Mouse (Mus musculus) lung, embryonic 16.5 days (tissue): ENCODE data around the gene Dlx2. TPM values are rescaled to one million over a fixed set of nuclear protein-coding genes. Genes with fewer than 3 reads are reported as not detected.

Source experiments
- ATAC-seq: fragments of 200-750 bp; cut with Nextera tagmentation; 2 replicates; pipeline ENCODE4 v1.8.0; 2017; ENCODE audit warnings: low read depth, mild to moderate bottlenecking, moderate library complexity
- H3K27ac ChIP-seq: fragments of 300-500 bp; sonication (generic); 2 replicates; pipeline ENCODE4 v1.5.1; 2014; ENCODE audit warnings: mild to moderate bottlenecking, control low read depth, low read length
- H3K27me3 ChIP-seq: fragments of 300-500 bp; sonication (generic); 2 replicates; pipeline ENCODE4 v1.6.1; 2014; ENCODE audit warnings: low read depth, low read length, mixed read lengths; ENCODE audit not compliant: control insufficient read depth, insufficient read depth
- H3K36me3 ChIP-seq: fragments of 300-500 bp; sonication (generic); 2 replicates; pipeline ENCODE4 v1.6.1; 2014; ENCODE audit warnings: low read length; ENCODE audit not compliant: control insufficient read depth, insufficient read depth
- H3K4me1 ChIP-seq: fragments of 300-500 bp; sonication (generic); replicated peaks from 2 replicates; pipeline ENCODE4 v1.6.1; 2014; ENCODE audit warnings: low read length, mixed read lengths; ENCODE audit not compliant: control insufficient read depth, insufficient read depth
- H3K4me2 ChIP-seq: fragments of 300-500 bp; sonication (generic); 2 replicates; pipeline ENCODE4 v1.6.1; 2014; ENCODE audit warnings: low read depth, low read length, control low read depth
- H3K4me3 ChIP-seq: fragments of 300-500 bp; sonication (generic); 2 replicates; pipeline ENCODE4 v1.5.1; 2014; ENCODE audit warnings: mild to moderate bottlenecking, low read length, control low read depth
- H3K9ac ChIP-seq: fragments of 300-500 bp; sonication (generic); 2 replicates; pipeline ENCODE4 v1.6.1; 2014; ENCODE audit warnings: low read length, control low read depth
- H3K9me3 ChIP-seq: fragments of 300-500 bp; sonication (generic); 2 replicates; pipeline ENCODE4 v1.6.1; 2016; ENCODE audit warnings: low read length; ENCODE audit not compliant: control insufficient read depth
- WGBS: fragments of 180-500 bp; shearing (Covaris S2); extraction: QIAGEN DNeasy Blood & Tissue Kit; methylation state at CpG from one replicate; pipeline ENCODE4 v1.1.7; 2014; 5-methylcytosine and 5-hydroxymethylcytosine counted together
- polyA plus RNA-seq: library from polyadenylated mRNA; unstranded; fragments of >200 nt; fragmentation: Nextera tagmentation; extraction: Ambion mirVana; gene quantifications from 2 replicates; pipeline ENCODE4 v1.2.1, GENCODE M21; 2015

Gene Dlx2
- polyA plus RNA-seq, 1 experiment from 2014 or later: 0.08 TPM

DNA sequence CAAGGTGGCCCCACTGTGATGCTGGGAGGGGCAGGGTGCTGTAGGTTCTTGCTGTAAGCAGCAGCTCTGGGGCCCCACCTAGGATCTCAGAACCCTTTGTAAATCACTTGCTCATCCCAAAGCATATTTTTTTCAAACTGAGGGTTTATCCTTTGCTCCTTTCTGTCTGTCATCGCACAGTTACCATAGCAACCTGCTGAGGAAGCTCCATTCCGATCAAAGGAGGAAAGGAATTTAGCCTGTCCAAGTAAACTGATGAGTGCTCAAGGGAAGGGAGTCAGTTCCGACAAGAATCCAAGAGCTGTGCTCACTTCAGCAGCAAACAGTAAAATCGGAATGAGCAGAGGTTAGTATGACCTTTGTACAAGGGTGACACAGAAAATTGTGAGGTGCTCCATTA is 51.6 kb downstream of the Dlx2 start:
- no peak overlapping the region for H3K9ac ChIP-seq
- H3K4me1 ChIP-seq: no peaks in the 10 kb centered on the region
- no peaks in the 10 kb centered on the region for H3K27me3 ChIP-seq
- WGBS: 12% methylated on average over 4 of the region's 4 CpGs
- H3K4me2 ChIP-seq: no peak overlapping the region
- H3K27ac ChIP-seq: no peak overlapping the region
- no peak overlapping the region for H3K4me3 ChIP-seq
- no peaks in the 10 kb centered on the region for H3K9me3 ChIP-seq
- no peaks in the 10 kb centered on the region for H3K36me3 ChIP-seq
- ATAC-seq: no peak

DNA sequence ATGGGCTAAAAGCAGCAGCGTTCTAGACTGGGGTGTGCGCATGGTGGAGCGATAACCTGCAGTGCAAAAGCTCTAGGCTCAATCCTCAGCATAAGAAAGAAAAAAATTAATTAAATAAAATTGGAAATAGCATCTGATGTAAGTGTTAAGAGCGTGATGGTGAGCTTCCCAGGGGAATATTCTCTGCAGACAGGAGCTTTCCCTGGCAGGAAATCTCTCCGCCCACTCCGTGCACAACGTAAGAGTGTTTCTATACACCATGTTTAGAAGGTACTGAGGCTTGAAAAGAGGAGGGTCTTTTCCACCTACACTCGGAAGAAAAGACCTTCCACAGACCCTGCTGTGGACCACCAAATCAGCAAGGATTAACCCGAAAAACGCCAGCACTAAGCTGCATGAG is 52.1 kb downstream of the Dlx2 start:
- Histone ChIP-seq H3K9ac (no peak overlapping the region), H3K9me3 (no peaks in the 10 kb centered on the region), H3K27me3 (no peaks in the 10 kb centered on the region), H3K4me1 (no peaks in the 10 kb centered on the region), H3K36me3 (no peaks in the 10 kb centered on the region), H3K4me3 (no peak overlapping the region), H3K4me2 (no peak overlapping the region), H3K27ac (no peak overlapping the region)
- 58% methylated on average over 10 of the region's 10 CpGs for WGBS
- no peak for ATAC-seq

Other genes starting within 250 kb of the Dlx2 start
- 32.5 and 33.2 TPM in 2 replicates for gene Slc25a12, start 179.0 kb downstream of the Dlx2 start, polyA plus RNA-seq
- gene Hat1, start 157.8 kb downstream of the Dlx2 start, polyA plus RNA-seq: 126 and 127 TPM in 2 replicates
- 36.2 and 36.9 TPM in 2 replicates for gene Metap1d, start 93.5 kb downstream of the Dlx2 start, polyA plus RNA-seq
- gene Dlx1, start 18.6 kb downstream of the Dlx2 start, polyA plus RNA-seq: 0.24 and 0.34 TPM in 2 replicates
- gene Itga6, start 198.9 kb upstream of the Dlx2 start, polyA plus RNA-seq: 62.9 and 79.0 TPM in 2 replicates